Mouse (Mus musculus) lung, embryonic 15.5 days (tissue): ENCODE data around the gene Hoxa4. TPM values are rescaled to one million over a fixed set of nuclear protein-coding genes. Genes with fewer than 3 reads are reported as not detected.

Experiments
- ATAC-seq: fragments of 200-750 bp; cut with Nextera tagmentation; 2 replicates; pipeline ENCODE4 v1.8.0; 2017; ENCODE audit warnings: moderate number of reproducible peaks, borderline replicate concordance; ENCODE audit not compliant: low FRiP score, low TSS enrichment; ENCODE audit errors: extremely low read depth
- H3K27ac ChIP-seq: fragments of 300-500 bp; sonication (generic); 2 replicates; pipeline ENCODE4 v1.5.1; 2015; ENCODE audit warnings: moderate library complexity, mild to moderate bottlenecking, inconsistent platforms
- H3K27me3 ChIP-seq: fragments of 300-500 bp; sonication (generic); 2 replicates; pipeline ENCODE4 v1.6.1; 2015; ENCODE audit warnings: inconsistent platforms
- H3K36me3 ChIP-seq: fragments of 300-500 bp; sonication (generic); 2 replicates; pipeline ENCODE4 v1.6.1; 2015; ENCODE audit warnings: inconsistent platforms
- H3K4me1 ChIP-seq: fragments of 300-500 bp; sonication (generic); 2 replicates; pipeline ENCODE4 v1.6.1; 2015; ENCODE audit warnings: inconsistent platforms
- H3K4me2 ChIP-seq: fragments of 300-500 bp; sonication (generic); 2 replicates; pipeline ENCODE4 v1.6.1; 2015; ENCODE audit warnings: inconsistent platforms, mild to moderate bottlenecking, moderate library complexity
- H3K4me3 ChIP-seq: fragments of 300-500 bp; sonication (generic); 2 replicates; pipeline ENCODE4 v1.5.1; 2015; ENCODE audit warnings: mild to moderate bottlenecking, inconsistent platforms
- H3K9ac ChIP-seq: fragments of 300-500 bp; sonication (generic); 2 replicates; pipeline ENCODE4 v1.6.1; 2015; ENCODE audit warnings: inconsistent platforms
- H3K9me3 ChIP-seq: fragments of 300-500 bp; sonication (generic); 2 replicates; pipeline ENCODE4 v1.6.1; 2016; ENCODE audit warnings: inconsistent platforms
- WGBS: fragments of 180-500 bp; shearing (Covaris S2); methylation state at CpG from one replicate; pipeline ENCODE4 v1.1.7; 2015; 5-methylcytosine and 5-hydroxymethylcytosine counted together
- polyA plus RNA-seq: library from polyadenylated mRNA; unstranded; fragments of >200 nt; fragmentation: Nextera tagmentation; extraction: Ambion mirVana; gene quantifications from 2 replicates; pipeline ENCODE4 v1.2.1, GENCODE M21; 2015

The Hoxa4 gene
- polyA plus RNA-seq, 1 experiment from 2014 or later: 4.2 TPM

GRCm38 (mm10) chr6:52180726-52181125, 10.8 kb downstream of the Hoxa4 start:
- no peak for ATAC-seq
- 22% methylated on average over 3 of the region's 3 CpGs for WGBS
- Histone ChIP-seq H3K27ac (peak overlapping the region; percentile 98), H3K9me3 (no peaks in the 10 kb centered on the region), H3K27me3 (peaks cover 86% of the 10 kb centered on the region), H3K4me3 (peak overlapping the region; percentile 67), H3K4me2 (peak overlapping the region; percentile 90), H3K9ac (peak overlapping the region; percentile 63), H3K36me3 (no peaks in the 10 kb centered on the region), H3K4me1 (peaks cover 57% of the 10 kb centered on the region)

- Histone ChIP-seq H3K9me3 (no peaks in the 10 kb centered on the region), H3K27ac (peak overlapping the region; percentile 98), H3K36me3 (no peaks in the 10 kb centered on the region), H3K4me1 (peaks cover 53% of the 10 kb centered on the region), H3K4me2 (peak overlapping the region; percentile 90), H3K9ac (peak overlapping the region; percentile 63), H3K4me3 (peak overlapping the region; percentile 67), H3K27me3 (peaks cover 85% of the 10 kb centered on the region)
- 8% methylated on average over 11 of the region's 11 CpGs for WGBS
- no peak for ATAC-seq
Measured at GRCm38 (mm10) chr6:52180213-52180710, 11.3 kb downstream of the Hoxa4 start.

- no peak for ATAC-seq
- peaks cover 85% of the 10 kb centered on the region for H3K27me3 ChIP-seq
- no peaks in the 10 kb centered on the region for H3K9me3 ChIP-seq
- H3K4me1 ChIP-seq: peaks cover 47% of the 10 kb centered on the region
- peak overlapping the region; percentile 63 for H3K9ac ChIP-seq
- peak overlapping the region; percentile 90 for H3K4me2 ChIP-seq
- H3K4me3 ChIP-seq: peak overlapping the region; percentile 67
- no peaks in the 10 kb centered on the region for H3K36me3 ChIP-seq
- peak overlapping the region; percentile 98 for H3K27ac ChIP-seq
- whole genome bisulfite sequencing: 4% methylated on average over 10 of the region's 10 CpGs
Measured at GRCm38 (mm10) chr6:52179690-52180089, 11.9 kb downstream of the Hoxa4 start.

- Histone ChIP-seq H3K27me3 (peaks cover 80% of the 10 kb centered on the region), H3K4me3 (peak overlapping the region; percentile 67), H3K27ac (peak overlapping the region; percentile 98), H3K36me3 (no peaks in the 10 kb centered on the region), H3K4me1 (peaks cover 41% of the 10 kb centered on the region), H3K9ac (peak overlapping the region; percentile 63), H3K9me3 (no peaks in the 10 kb centered on the region), H3K4me2 (peak overlapping the region; percentile 90)
- no peak for ATAC-seq
- WGBS: 8% methylated on average over 4 of the region's 4 CpGs
Measured at GRCm38 (mm10) chr6:52178918-52179665, 12.5 kb downstream of the Hoxa4 start.

GRCm38 (mm10) chr6:52177806-52178205, 13.7 kb downstream of the Hoxa4 start:
- WGBS: 3% methylated on average over 9 of the region's 9 CpGs
- H3K27me3 ChIP-seq: peaks cover 78% of the 10 kb centered on the region
- no peak for ATAC-seq
- peak overlapping the region; percentile 67 for H3K4me3 ChIP-seq
- H3K9ac ChIP-seq: peak overlapping the region; percentile 63
- peak overlapping the region; percentile 98 for H3K27ac ChIP-seq
- no peaks in the 10 kb centered on the region for H3K36me3 ChIP-seq
- peak overlapping the region; percentile 90 for H3K4me2 ChIP-seq
- no peaks in the 10 kb centered on the region for H3K9me3 ChIP-seq
- H3K4me1 ChIP-seq: peaks cover 30% of the 10 kb centered on the region

GRCm38 (mm10) chr6:52177061-52177735, 14.4 kb downstream of the Hoxa4 start, which contains the start of gene 5730596B20Rik:
5730596B20Rik (plus strand) TSS chr6:52177498.
- peaks cover 79% of the 10 kb centered on the region for H3K27me3 ChIP-seq
- peak; percentile 20; the same call in 1 of the 2 replicates for ATAC-seq
- under 1% methylated on average over 36 of the region's 36 CpGs for WGBS

GRCm38 (mm10) chr6:52176391-52176790, 15.2 kb downstream of the Hoxa4 start:
- Histone ChIP-seq H3K4me1 (peaks cover 30% of the 10 kb centered on the region), H3K4me3 (peak overlapping the region; percentile 67), H3K27me3 (peaks cover 79% of the 10 kb centered on the region), H3K27ac (peak overlapping the region; percentile 98), H3K4me2 (peak overlapping the region; percentile 90), H3K9me3 (no peaks in the 10 kb centered on the region), H3K9ac (peak overlapping the region; percentile 63), H3K36me3 (no peaks in the 10 kb centered on the region)
- WGBS: under 1% methylated on average over 6 of the region's 6 CpGs
- no peak for ATAC-seq

More at GRCm38 (mm10) chr6:52177061-52177735, 14.4 kb downstream of the Hoxa4 start, which contains the start of gene 5730596B20Rik:
- H3K4me1 ChIP-seq: peaks cover 30% of the 10 kb centered on the region
- peak within 1 kb of the TSS; percentile 67 for H3K4me3 ChIP-seq
- peak within 1 kb of the TSS; percentile 98 for H3K27ac ChIP-seq
- H3K36me3 ChIP-seq: no peaks in the 10 kb centered on the region
- H3K9me3 ChIP-seq: no peaks in the 10 kb centered on the region
- peak within 1 kb of the TSS; percentile 90 for H3K4me2 ChIP-seq
- H3K9ac ChIP-seq: peak within 1 kb of the TSS; percentile 63

GRCm38 (mm10) chr6:52175864-52176263, 15.7 kb downstream of the Hoxa4 start:
- peak; percentile 36; the same call in 1 of the 2 replicates for ATAC-seq
- Histone ChIP-seq H3K9ac (peak overlapping the region; percentile 63), H3K9me3 (no peaks in the 10 kb centered on the region), H3K4me2 (peak overlapping the region; percentile 90), H3K27ac (peak overlapping the region; percentile 98), H3K4me1 (peaks cover 30% of the 10 kb centered on the region), H3K36me3 (no peaks in the 10 kb centered on the region), H3K27me3 (peaks cover 79% of the 10 kb centered on the region), H3K4me3 (peak overlapping the region; percentile 67)
- under 1% methylated on average over 13 of the region's 35 CpGs for WGBS

GRCm38 (mm10) chr6:52174968-52175751, 16.4 kb downstream of the Hoxa4 start:
- no peaks in the 10 kb centered on the region for H3K36me3 ChIP-seq

GRCm38 (mm10) chr6:52173648-52174047, 17.9 kb downstream of the Hoxa4 start:
- Histone ChIP-seq H3K4me3 (peak overlapping the region; percentile 40), H3K4me1 (peaks cover 35% of the 10 kb centered on the region), H3K4me2 (peak overlapping the region; percentile 90), H3K9me3 (no peaks in the 10 kb centered on the region), H3K9ac (peak overlapping the region; percentile 53), H3K27me3 (peaks cover 78% of the 10 kb centered on the region), H3K36me3 (no peaks in the 10 kb centered on the region), H3K27ac (peak overlapping the region; percentile 95)
- ATAC-seq: no peak
- 2% methylated on average over 4 of the region's 4 CpGs for WGBS

More at GRCm38 (mm10) chr6:52174968-52175751, 16.4 kb downstream of the Hoxa4 start:
- Histone ChIP-seq H3K4me3 (peak overlapping the region; percentile 67), H3K9ac (peak overlapping the region; percentile 63), H3K4me2 (peak overlapping the region; percentile 90), H3K4me1 (peaks cover 30% of the 10 kb centered on the region), H3K9me3 (no peaks in the 10 kb centered on the region), H3K27ac (peak overlapping the region; percentile 98), H3K27me3 (peaks cover 79% of the 10 kb centered on the region)
- peak; percentile 39; the same call in 1 of the 2 replicates for ATAC-seq
- under 1% methylated on average over 35 of the region's 41 CpGs for WGBS

- H3K4me3 ChIP-seq: peak overlapping the region; percentile 40
- H3K27me3 ChIP-seq: peaks cover 80% of the 10 kb centered on the region
- H3K27ac ChIP-seq: peak overlapping the region; percentile 95
- peaks cover 35% of the 10 kb centered on the region for H3K4me1 ChIP-seq
- 0% methylated on average over 35 of the region's 35 CpGs for WGBS
- H3K36me3 ChIP-seq: no peaks in the 10 kb centered on the region
- peak overlapping the region; percentile 90 for H3K4me2 ChIP-seq
- no peaks in the 10 kb centered on the region for H3K9me3 ChIP-seq
- ATAC-seq: peak; percentile 81
- H3K9ac ChIP-seq: peak overlapping the region; percentile 53
Measured at GRCm38 (mm10) chr6:52172501-52172900, 19.1 kb downstream of the Hoxa4 start.
